12 mouse cellular contexts compared by ENCODE assay signal in genomic region chr12:74951124-74952115, GRCm38 (mm10).
DNase-seq lines count a peak whose midpoint lies in the region; ATAC-seq lines count a peak whose summit lies in the region.
"Had no signal": no experiment of that assay in that cellular context is flagged by ENCODE, and none has a peak within 500 bp of the region (broad histone marks: within the 10 kb centered on the region; RNA-seq: fewer than 3 reads in every experiment).

No protein-coding gene starts in this region.

- peak; percentile 35 for ATAC-seq in frontal cortex, adult (ENCODE audit: low TSS enrichment)
- ATAC-seq in embryonic facial prominence, embryonic 15.5 days (ENCODE audit: insufficient number of reproducible peaks, low FRiP score, low TSS enrichment, low read depth), result peak; percentile 63; the same call in 1 of the 2 replicates
- ATAC-seq in hindbrain, embryonic 13.5 days (ENCODE audit: low FRiP score), result peak; percentile 89
- ATAC-seq in neural tube, embryonic 13.5 days (ENCODE audit: low read depth), result peak; percentile 83
- ATAC-seq in erythroblast, adult 5-6 weeks (replicated peaks; ENCODE audit: low FRiP score, poor library complexity, severe bottlenecking), result no peak

- DNase-seq in frontal cortex, adult 2 months (ENCODE audit: extremely low spot score in 1 of 2, low spot score in 1 of 2), result no peak
- DNase-seq in thymus, postnatal 36 days, result no peak
- DNase-seq in kidney, postnatal 4 days, result no peak
- DNase-seq: heart, postnatal 10 days had no signal

- 46% methylated on average over 9 of the region's 9 CpGs for WGBS in embryonic facial prominence, embryonic 15.5 days
- WGBS in hindbrain, embryonic 13.5 days, result 40% methylated on average over 9 of the region's 9 CpGs
- WGBS in neural tube, embryonic 13.5 days, result 38% methylated on average over 9 of the region's 9 CpGs

- no peak overlapping the region for H3K4me3 ChIP-seq in embryonic facial prominence, embryonic 15.5 days (replicated peaks)
- no peak overlapping the region for H3K4me3 ChIP-seq in hindbrain, embryonic 13.5 days
- H3K4me3 ChIP-seq in neural tube, embryonic 13.5 days, result no peak overlapping the region
- H3K4me3 ChIP-seq: embryonic facial prominence, embryonic 13.5 days; kidney, embryonic 15.5 days; lung, embryonic 15.5 days had no signal

- H3K4me1 ChIP-seq in embryonic facial prominence, embryonic 15.5 days, result peaks cover 18% of the 10 kb centered on the region
- peaks cover 15% of the 10 kb centered on the region; the same call in 1 of the 2 replicates for H3K4me1 ChIP-seq in hindbrain, embryonic 13.5 days (replicated peaks)
- peaks cover 21% of the 10 kb centered on the region for H3K4me1 ChIP-seq in neural tube, embryonic 13.5 days (replicated peaks)
- H3K4me1 ChIP-seq: kidney, embryonic 15.5 days; lung, embryonic 15.5 days had no signal

- H3K9me3 ChIP-seq in embryonic facial prominence, embryonic 15.5 days (replicated peaks), result no peaks in the 10 kb centered on the region
- H3K9me3 ChIP-seq in hindbrain, embryonic 13.5 days, result no peaks in the 10 kb centered on the region
- H3K9me3 ChIP-seq in neural tube, embryonic 13.5 days, result no peaks in the 10 kb centered on the region
- H3K9me3 ChIP-seq: embryonic facial prominence, embryonic 13.5 days; kidney, embryonic 15.5 days; lung, embryonic 15.5 days had no signal

- no peaks in the 10 kb centered on the region for H3K27me3 ChIP-seq in embryonic facial prominence, embryonic 15.5 days
- H3K27me3 ChIP-seq in hindbrain, embryonic 13.5 days, result no peaks in the 10 kb centered on the region
- H3K27me3 ChIP-seq in neural tube, embryonic 13.5 days, result no peaks in the 10 kb centered on the region
- H3K27me3 ChIP-seq: embryonic facial prominence, embryonic 13.5 days; kidney, embryonic 15.5 days; lung, embryonic 15.5 days had no signal

- H3K4me2 ChIP-seq in embryonic facial prominence, embryonic 15.5 days (replicated peaks), result peak overlapping the region; percentile 4; the same call in 1 of the 2 replicates
- H3K4me2 ChIP-seq in hindbrain, embryonic 13.5 days, result no peak overlapping the region
- peak overlapping the region; percentile 13; the same call in 1 of the 2 replicates for H3K4me2 ChIP-seq in neural tube, embryonic 13.5 days
- H3K4me2 ChIP-seq: embryonic facial prominence, embryonic 13.5 days; kidney, embryonic 15.5 days; lung, embryonic 15.5 days had no signal

- no peaks in the 10 kb centered on the region for H3K36me3 ChIP-seq in embryonic facial prominence, embryonic 15.5 days
- H3K36me3 ChIP-seq in hindbrain, embryonic 13.5 days, result no peaks in the 10 kb centered on the region
- H3K36me3 ChIP-seq in neural tube, embryonic 13.5 days, result no peaks in the 10 kb centered on the region
- H3K36me3 ChIP-seq: embryonic facial prominence, embryonic 13.5 days; kidney, embryonic 15.5 days; lung, embryonic 15.5 days had no signal

- no peak overlapping the region for H3K27ac ChIP-seq in embryonic facial prominence, embryonic 15.5 days (replicated peaks)
- 0 out of 2 replicates have a peak overlapping the region, but pooled peaks have one; percentile 25 for H3K27ac ChIP-seq in hindbrain, embryonic 13.5 days
- peak overlapping the region; percentile 47 for H3K27ac ChIP-seq in neural tube, embryonic 13.5 days (replicated peaks)
- H3K27ac ChIP-seq: embryonic facial prominence, embryonic 13.5 days; kidney, embryonic 15.5 days; lung, embryonic 15.5 days had no signal

- H3K9ac ChIP-seq in embryonic facial prominence, embryonic 15.5 days, result no peak overlapping the region
- H3K9ac ChIP-seq in hindbrain, embryonic 13.5 days, result no peak overlapping the region
- no peak overlapping the region for H3K9ac ChIP-seq in neural tube, embryonic 13.5 days
- H3K9ac ChIP-seq: embryonic facial prominence, embryonic 13.5 days; kidney, embryonic 15.5 days; lung, embryonic 15.5 days had no signal
